Mouse (Mus musculus): ENCODE results near the gene Wipf2. TPM values are rescaled to one million over a fixed set of nuclear protein-coding genes. Genes with fewer than 3 reads are reported as not detected.

Wipf2 gene
- polyA plus RNA-seq, 1 experiment from 2014 or later = 5.4 TPM

DNA sequence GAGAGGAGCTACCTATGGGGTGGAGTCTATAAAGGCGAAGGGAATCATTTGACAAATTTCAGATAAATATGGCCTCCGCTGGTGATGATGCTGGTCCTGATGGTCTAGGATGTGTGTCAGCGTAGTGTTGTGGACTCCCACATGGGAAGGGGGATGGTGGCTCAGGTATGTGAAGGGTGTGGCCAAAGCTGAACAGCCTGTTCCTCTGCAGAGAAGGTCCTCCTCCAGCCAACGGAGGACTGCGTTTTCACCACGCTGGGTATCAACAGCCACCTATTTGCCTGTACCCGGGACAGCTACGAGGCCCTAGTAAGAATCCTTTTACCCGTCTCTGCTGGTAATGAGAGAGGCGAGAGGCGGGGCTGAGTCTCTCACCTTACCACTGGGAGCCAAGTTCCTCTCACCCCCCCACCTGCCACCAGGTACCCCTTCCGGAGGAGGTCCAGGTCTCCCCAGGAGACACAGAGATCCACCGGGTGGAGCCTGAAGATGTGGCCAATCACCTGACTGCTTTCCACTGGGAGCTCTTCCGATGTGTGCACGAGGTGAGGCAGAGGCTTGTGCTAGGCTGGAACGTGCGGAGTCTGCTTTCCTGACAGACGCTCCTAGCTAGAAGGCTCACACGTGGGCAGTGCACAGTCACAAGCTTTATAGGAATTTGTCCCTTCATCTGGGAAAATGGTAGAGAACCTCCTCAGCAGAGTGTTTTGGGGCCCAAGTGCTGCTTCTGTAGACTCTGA is 16.4 kb upstream of the Wipf2 start:
- 67% methylated on average over 19 of the region's 19 CpGs for WGBS
- Histone ChIP-seq H3K27ac (ENCODE audit: low read depth, low read length) (no peak overlapping the region), H3K4me2 (replicated peaks; ENCODE audit: low read depth, low read length) (no peak overlapping the region), H3K27me3 (ENCODE audit: control insufficient read depth, insufficient read depth, low read length) (no peaks in the 10 kb centered on the region; the same call in 1 of the 2 replicates), H3K9me3 (ENCODE audit: control insufficient read depth, low read length) (no peaks in the 10 kb centered on the region), H3K36me3 (ENCODE audit: control insufficient read depth, insufficient read depth, low read length) (no peaks in the 10 kb centered on the region), H3K4me1 (replicated peaks; ENCODE audit: control insufficient read depth, insufficient read depth, low read length) (peaks cover 6% of the 10 kb centered on the region), H3K9ac (ENCODE audit: low read depth, low read length) (no peak overlapping the region), H3K4me3 (ENCODE audit: low read depth, low read length) (no peak overlapping the region)
- DNase-seq (ENCODE audit: low spot score) = no peak
- ATAC-seq (ENCODE audit: low FRiP score) = no peak

DNA sequence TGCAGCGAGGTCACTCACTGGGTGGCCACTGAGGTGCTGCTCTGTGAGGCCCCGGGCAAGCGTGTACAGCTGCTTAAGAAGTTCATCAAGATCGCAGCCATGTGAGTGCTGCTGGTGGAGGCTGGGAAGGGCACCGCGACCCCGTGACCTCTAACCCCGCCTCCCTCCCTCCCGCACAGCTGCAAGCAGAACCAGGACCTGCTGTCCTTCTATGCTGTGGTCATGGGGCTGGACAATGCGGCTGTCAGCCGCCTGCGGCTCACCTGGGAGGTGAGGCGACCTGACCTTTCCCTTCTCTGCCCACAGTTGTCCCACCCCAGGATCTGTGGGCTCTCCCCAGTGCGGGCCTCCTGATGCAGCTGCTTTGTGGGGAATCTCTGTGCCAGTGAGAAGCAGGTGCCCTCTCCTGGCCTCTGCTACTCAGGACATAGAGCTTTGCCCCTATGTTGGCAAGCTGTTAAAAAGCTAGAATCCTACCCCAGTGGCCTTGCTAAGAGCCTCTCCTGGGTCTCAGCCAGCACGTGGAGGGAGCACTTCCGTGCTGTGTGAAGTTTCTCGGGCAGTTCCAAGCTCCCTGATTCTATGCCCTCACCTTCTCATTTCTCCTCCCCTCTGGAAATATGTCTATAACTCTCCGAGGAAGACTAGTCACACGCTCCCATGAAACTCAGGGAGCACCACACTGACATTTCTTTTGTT is 14.1 kb upstream of the Wipf2 start:
- Histone ChIP-seq H3K36me3 (ENCODE audit: control insufficient read depth, insufficient read depth, low read length) (no peaks in the 10 kb centered on the region), H3K27me3 (ENCODE audit: control insufficient read depth, insufficient read depth, low read length) (no peaks in the 10 kb centered on the region; the same call in 1 of the 2 replicates), H3K9me3 (ENCODE audit: control insufficient read depth, low read length) (no peaks in the 10 kb centered on the region), H3K4me3 (ENCODE audit: low read depth, low read length) (no peak overlapping the region), H3K9ac (ENCODE audit: low read depth, low read length) (no peak overlapping the region), H3K4me1 (replicated peaks; ENCODE audit: control insufficient read depth, insufficient read depth, low read length) (peaks cover 6% of the 10 kb centered on the region), H3K4me2 (replicated peaks; ENCODE audit: low read depth, low read length) (no peak overlapping the region; the same call in 1 of the 2 replicates), H3K27ac (ENCODE audit: low read depth, low read length) (no peak overlapping the region)
- no peak for ATAC-seq (ENCODE audit: low FRiP score)
- DNase-seq (ENCODE audit: low spot score) = no peak
- 9% methylated on average over 19 of the region's 19 CpGs for WGBS

DNA sequence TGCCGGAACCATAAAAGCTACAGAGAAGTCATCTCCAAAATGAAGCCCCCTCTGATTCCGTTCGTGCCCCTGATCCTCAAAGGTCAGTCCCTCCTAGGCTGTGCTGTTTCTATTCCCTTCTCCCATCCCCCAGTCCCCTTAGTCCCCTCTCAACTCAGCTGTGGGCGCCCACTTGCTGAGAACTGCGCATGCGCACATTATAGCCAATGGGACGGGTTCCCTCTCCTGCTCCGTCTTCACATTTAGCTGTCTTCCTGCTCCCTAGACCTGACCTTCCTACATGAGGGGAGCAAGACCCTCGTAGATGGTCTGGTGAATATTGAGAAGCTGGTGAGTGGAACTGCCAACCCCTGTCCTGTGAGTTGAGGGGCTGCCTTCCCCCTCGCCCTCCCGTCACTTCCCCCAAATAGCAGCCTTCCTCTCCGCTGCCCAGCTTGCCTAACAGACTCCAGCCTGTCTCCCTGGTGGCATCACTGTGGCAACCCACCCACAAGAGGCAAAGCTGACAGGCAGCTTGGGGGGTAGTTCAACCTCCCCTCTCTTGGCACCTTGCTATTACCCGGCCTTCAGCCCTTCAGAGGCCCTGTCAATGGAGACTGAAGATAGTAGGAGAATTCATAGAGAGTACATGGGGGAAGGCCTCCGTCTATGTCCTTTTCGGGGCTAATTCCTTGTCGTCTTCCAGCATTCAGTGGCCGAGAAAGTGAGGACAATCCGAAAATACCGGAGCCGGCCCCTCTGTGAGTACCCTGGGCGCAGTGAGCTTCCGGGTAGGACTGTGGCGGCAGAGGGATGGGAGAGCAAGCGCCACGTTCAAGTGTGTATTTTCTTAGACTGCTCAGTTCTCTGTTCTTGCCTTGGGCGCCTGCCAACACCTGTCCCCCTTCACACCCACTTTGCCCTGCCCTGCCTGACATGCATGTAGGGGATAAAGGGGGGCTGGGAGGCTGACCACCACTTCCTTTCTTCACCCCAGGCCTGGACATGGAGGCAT is 13.0 kb upstream of the Wipf2 start:
- Histone ChIP-seq H3K36me3 (ENCODE audit: control insufficient read depth, insufficient read depth, low read length) (no peaks in the 10 kb centered on the region), H3K4me1 (replicated peaks; ENCODE audit: control insufficient read depth, insufficient read depth, low read length) (peaks cover 6% of the 10 kb centered on the region), H3K4me2 (replicated peaks; ENCODE audit: low read depth, low read length) (no peak overlapping the region), H3K9ac (ENCODE audit: low read depth, low read length) (0 out of 2 replicates have a peak overlapping the region, but pooled peaks have one; percentile 5), H3K9me3 (ENCODE audit: control insufficient read depth, low read length) (no peaks in the 10 kb centered on the region), H3K4me3 (ENCODE audit: low read depth, low read length) (no peak overlapping the region), H3K27ac (ENCODE audit: low read depth, low read length) (no peak overlapping the region), H3K27me3 (ENCODE audit: control insufficient read depth, insufficient read depth, low read length) (no peaks in the 10 kb centered on the region; the same call in 1 of the 2 replicates)
- 59% methylated on average over 26 of the region's 26 CpGs for WGBS
- peak; percentile 71 for DNase-seq (ENCODE audit: low spot score)
- peak; percentile 61; the same call in 1 of the 2 replicates for ATAC-seq (ENCODE audit: low FRiP score)

DNA sequence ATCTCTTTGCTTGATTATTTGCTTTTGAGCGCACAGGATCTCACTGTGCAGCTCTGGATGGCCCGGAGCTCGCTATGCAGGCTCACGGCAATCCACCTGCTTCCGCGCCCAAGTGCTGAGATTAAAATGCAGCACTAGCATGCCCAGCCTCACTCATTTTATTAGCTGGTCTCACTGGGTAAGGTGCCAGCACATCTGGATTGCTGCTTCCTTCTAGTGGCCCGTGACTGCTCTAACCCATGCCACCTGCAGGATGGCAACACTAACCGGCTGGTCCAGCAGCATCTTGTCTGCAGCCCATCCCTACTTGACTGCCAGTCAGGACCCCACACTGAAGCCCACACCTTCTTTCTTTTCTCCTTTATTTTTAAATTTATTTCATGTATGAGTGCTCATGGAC is 9.3 kb upstream of the Wipf2 start:
- Histone ChIP-seq H3K4me1 (replicated peaks; ENCODE audit: control insufficient read depth, insufficient read depth, low read length) (peaks cover 4% of the 10 kb centered on the region), H3K4me3 (ENCODE audit: low read depth, low read length) (no peak overlapping the region), H3K9ac (ENCODE audit: low read depth, low read length) (no peak overlapping the region), H3K4me2 (replicated peaks; ENCODE audit: low read depth, low read length) (no peak overlapping the region), H3K27ac (ENCODE audit: low read depth, low read length) (no peak overlapping the region), H3K36me3 (ENCODE audit: control insufficient read depth, insufficient read depth, low read length) (no peaks in the 10 kb centered on the region), H3K9me3 (ENCODE audit: control insufficient read depth, low read length) (no peaks in the 10 kb centered on the region), H3K27me3 (ENCODE audit: control insufficient read depth, insufficient read depth, low read length) (no peaks in the 10 kb centered on the region)
- DNase-seq (ENCODE audit: low spot score) (no peak), ATAC-seq (ENCODE audit: low FRiP score) (no peak)
- 95% methylated on average over 8 of the region's 8 CpGs for WGBS

DNA sequence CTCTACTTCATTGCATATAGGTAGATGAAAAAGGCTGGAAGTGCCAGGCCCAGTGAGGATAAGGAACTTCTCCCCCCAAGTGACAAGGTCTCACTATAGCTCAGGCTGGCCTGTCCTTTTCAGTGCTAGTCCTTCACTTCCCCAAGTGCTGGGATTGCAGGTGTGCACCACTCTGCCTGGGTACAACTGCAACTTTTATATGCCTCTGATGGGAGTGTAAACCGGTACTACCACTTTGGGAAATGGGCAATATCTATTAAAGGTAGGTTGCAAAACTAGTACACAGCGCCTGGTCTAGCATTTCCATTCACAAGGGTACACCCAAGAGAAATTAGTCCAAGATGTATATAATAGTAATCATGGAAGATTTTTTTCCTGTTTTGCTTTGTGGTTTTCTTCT is 8.8 kb upstream of the Wipf2 start:
- no peak overlapping the region for H3K4me3 ChIP-seq (ENCODE audit: low read depth, low read length)
- 86% methylated on average over 2 of the region's 2 CpGs for WGBS
- H3K27me3 ChIP-seq (ENCODE audit: control insufficient read depth, insufficient read depth, low read length) = no peaks in the 10 kb centered on the region
- no peaks in the 10 kb centered on the region for H3K9me3 ChIP-seq (ENCODE audit: control insufficient read depth, low read length)
- no peaks in the 10 kb centered on the region for H3K4me1 ChIP-seq (replicated peaks; ENCODE audit: control insufficient read depth, insufficient read depth, low read length)
- ATAC-seq (ENCODE audit: low FRiP score) (no peak), DNase-seq (ENCODE audit: low spot score) (no peak)
- H3K9ac ChIP-seq (ENCODE audit: low read depth, low read length) = no peak overlapping the region
- H3K36me3 ChIP-seq (ENCODE audit: control insufficient read depth, insufficient read depth, low read length) = no peaks in the 10 kb centered on the region
- H3K4me2 ChIP-seq (replicated peaks; ENCODE audit: low read depth, low read length) = no peak overlapping the region
- H3K27ac ChIP-seq (ENCODE audit: low read depth, low read length) = no peak overlapping the region

DNA sequence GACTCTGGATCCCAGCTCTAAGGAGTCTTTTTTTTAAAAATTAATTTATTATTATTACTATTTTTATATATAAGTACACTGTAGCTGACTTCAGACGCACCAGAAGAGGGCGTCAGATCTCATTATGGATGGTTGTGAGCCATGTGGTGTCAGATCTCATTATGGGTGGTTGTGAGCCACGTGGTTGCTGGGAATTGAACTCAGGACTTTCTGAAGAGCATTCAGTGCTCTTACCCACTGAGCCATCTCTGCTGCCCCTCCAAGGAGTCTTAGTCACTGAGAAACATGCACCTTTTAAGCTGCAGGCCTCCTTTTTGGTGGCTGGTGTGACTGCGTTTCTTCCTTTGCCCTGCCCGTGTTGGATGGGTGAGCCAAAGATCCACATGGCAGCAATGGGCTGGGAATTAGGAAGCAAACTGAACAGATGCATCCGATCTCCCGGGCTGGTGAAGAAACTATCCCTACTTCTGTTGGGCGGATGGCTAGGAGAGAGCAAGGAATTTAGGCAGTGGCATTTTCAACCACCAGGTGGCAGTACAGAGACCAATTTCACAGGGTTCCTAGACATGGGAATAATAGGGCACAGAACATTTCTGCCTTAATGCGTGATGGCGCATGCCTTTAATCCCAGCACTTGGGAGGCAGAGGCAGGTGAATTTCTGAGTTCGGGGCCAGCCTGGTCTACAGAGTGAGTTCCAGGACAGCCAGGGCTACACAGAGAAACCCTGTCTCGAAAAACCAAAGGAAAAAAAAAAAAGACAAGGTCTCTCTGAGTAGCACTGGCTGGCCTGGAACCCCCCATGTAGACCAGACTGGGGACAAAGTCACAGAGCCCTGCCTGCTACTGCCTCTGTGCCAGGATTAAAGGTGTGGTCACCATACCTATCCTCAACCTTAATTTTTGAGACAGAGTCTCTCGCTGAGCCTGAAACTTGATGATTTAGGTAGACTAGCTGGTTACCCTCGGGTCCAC is 4.4 kb upstream of the Wipf2 start:
- Histone ChIP-seq H3K9ac (ENCODE audit: low read depth, low read length) (no peak overlapping the region), H3K4me2 (replicated peaks; ENCODE audit: low read depth, low read length) (no peak overlapping the region), H3K27ac (ENCODE audit: low read depth, low read length) (no peak overlapping the region), H3K4me3 (ENCODE audit: low read depth, low read length) (no peak overlapping the region), H3K27me3 (ENCODE audit: control insufficient read depth, insufficient read depth, low read length) (no peaks in the 10 kb centered on the region), H3K9me3 (ENCODE audit: control insufficient read depth, low read length) (no peaks in the 10 kb centered on the region), H3K4me1 (replicated peaks; ENCODE audit: control insufficient read depth, insufficient read depth, low read length) (no peaks in the 10 kb centered on the region), H3K36me3 (ENCODE audit: control insufficient read depth, insufficient read depth, low read length) (no peaks in the 10 kb centered on the region)
- peak; percentile 95 for DNase-seq (ENCODE audit: low spot score)
- ATAC-seq (ENCODE audit: low FRiP score) = no peak
- WGBS = 37% methylated on average over 14 of the region's 14 CpGs

DNA sequence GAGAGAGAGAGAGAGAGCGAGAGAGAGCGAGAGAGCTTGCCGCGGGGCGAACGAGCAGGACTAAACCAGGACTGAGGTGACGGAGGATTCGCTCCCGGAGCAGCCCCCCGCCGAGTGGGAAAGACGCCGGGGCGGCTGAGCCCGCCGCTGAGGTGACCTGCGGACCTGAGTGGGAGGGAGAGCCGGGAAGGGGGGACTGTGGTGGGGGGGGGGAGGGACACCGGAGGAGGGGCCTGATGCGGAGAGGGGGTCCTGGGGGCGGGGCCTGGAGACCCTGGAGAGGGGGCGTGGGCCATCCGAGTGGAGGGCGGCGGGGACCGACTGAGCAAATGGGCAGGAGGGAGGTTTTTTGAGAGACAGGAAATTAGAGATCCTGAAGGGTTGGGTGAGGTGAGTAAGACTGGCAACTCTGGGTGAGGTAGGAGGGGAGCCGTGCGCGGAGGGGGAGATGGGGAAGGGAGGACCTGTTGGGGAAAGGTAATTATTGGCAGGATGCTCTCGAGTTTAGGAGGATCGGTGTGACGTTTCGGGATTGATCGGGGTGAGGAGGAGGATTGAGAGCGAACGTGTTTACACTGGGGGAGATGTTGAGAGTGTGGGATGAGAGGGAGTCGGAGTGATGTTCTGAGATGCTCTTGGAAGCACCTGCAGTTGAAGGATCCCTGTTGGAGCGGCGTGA is 452 bp downstream of the Wipf2 start:
- WGBS = under 1% methylated on average over 25 of the region's 39 CpGs
- peak; percentile 79 for ATAC-seq (ENCODE audit: low FRiP score)

More for the DNA sequence above, 452 bp downstream of the Wipf2 start:
- Histone ChIP-seq H3K9me3 (ENCODE audit: control insufficient read depth, low read length) (no peaks in the 10 kb centered on the region), H3K27me3 (ENCODE audit: control insufficient read depth, insufficient read depth, low read length) (no peaks in the 10 kb centered on the region), H3K4me2 (replicated peaks; ENCODE audit: low read depth, low read length) (peak overlapping the region; percentile 65), H3K4me3 (ENCODE audit: low read depth, low read length) (peak overlapping the region; percentile 68), H3K4me1 (replicated peaks; ENCODE audit: control insufficient read depth, insufficient read depth, low read length) (peaks cover 4% of the 10 kb centered on the region; the same call in 1 of the 2 replicates), H3K9ac (ENCODE audit: low read depth, low read length) (peak overlapping the region; percentile 66), H3K27ac (ENCODE audit: low read depth, low read length) (peak overlapping the region; percentile 83), H3K36me3 (ENCODE audit: control insufficient read depth, insufficient read depth, low read length) (no peaks in the 10 kb centered on the region)
- peak; percentile 79 for DNase-seq (ENCODE audit: low spot score)

All from hindbrain, embryonic 11.5 days (tissue).